Mouse (Mus musculus) embryo, embryonic 11.5 days (tissue): ENCODE results near the gene Sptb.

ENCODE experiments used
- DNase-seq: peaks from one replicate; pipeline ENCODE4 v3.0.0-alpha.2; 2012; ENCODE audit warnings: low read depth, low spot score

The Sptb gene

GRCm38 (mm10) chr12:76608241-76608640 lies 102.1 kb downstream of the Sptb start:
- DNase-seq: no peak

GRCm38 (mm10) chr12:76605837-76606236 lies 104.5 kb downstream of the Sptb start:
- no peak for DNase-seq

DNA sequence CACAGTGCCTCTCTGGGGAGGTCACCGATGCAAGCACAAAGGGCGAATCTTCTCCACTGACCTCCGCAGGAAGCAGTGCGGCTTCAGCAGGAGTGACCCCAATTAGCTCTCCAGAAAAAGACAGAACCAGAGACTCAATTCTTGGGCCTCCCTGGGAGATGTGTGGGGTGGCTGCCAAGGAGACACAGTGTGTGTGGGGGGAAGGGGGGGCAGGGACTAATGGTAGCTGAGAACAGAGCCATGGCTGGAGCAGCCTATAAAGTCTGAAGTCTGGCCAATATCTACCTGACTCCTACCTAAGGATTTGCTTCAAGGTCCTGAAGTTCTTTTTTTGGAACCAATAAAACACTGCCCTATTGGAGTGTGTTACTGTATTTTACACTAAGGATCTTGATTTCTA lies 105.8 kb downstream of the Sptb start:
- DNase-seq: no peak

- no peak for DNase-seq
These were observed 106.6 kb downstream of the Sptb start for GRCm38 (mm10) chr12:76603779-76604178.

DNA sequence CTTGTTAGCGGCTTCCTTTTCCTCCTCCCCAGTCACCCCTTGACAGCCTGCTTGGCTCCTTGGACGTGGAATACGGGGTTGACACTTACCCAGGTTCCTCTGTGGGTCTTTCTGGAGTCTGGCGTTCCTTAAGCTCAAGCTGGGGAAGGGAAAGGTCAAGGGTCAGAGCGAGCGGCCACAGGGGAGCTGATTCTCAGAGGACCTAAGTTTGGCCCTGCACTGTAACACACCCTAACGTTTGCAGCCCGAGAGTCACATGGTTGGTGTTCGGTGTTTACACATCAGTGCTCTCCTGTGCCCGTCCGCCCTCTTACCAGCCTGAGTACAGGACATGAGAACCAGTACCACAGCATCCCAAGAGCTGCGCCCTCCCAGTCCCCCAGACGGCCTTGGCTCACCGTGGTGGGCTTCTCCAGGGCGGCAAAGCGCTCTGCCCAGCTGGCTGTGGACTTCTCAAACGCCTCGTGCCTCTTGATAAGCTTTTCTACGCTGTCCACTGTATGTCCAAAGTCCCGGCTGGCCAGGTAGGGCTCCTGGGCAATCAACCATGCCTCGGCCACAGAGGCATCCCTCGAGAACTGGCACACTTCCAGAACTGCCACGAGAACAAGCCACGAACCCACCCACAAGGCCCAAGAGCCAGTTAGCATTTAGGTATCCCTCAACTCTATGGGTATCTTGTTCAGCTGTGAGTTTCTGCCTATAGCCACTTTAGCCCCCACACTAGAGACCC lies 112.0 kb downstream of the Sptb start:
- no peak for DNase-seq

GRCm38 (mm10) chr12:76597577-76598100 lies 112.7 kb downstream of the Sptb start:
- DNase-seq: no peak

DNA sequence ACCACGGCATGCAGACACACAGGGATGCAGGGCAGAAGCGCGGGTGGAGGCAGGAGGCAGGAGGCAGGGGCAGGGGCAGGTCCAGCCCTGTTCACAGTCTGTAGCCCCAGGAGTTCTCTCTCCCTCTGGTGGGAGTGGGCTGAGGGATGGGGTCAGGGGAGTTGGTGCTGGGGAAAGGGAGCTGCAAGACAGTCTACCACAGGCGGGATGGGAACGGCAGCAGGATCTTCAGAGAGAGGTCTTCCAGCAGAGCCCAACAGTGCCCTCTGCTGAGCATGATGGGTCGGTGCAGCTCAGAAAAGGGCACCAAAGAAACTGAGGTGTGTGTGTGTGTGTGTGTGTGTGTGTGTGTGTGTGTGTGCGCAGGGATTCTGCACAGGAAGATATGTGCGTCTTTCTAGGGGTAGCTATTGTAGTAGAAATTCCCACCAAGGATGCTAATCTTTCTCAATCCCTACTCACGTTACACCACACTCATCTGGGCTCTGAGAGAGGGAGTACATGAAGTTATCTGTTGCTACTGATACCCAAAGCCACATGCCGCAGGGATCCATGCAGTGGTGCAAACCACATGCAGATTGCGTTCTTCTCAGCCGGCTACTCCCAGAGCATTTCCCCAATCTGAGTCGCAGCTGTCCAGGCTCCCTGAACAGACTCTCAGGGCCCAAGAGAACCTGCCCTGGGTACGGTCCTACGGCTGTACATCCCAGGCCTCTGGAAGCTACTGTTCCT lies 113.9 kb downstream of the Sptb start:
- peak; percentile 56 for DNase-seq

GRCm38 (mm10) chr12:76595830-76596229 lies 114.5 kb downstream of the Sptb start:
- DNase-seq: no peak

DNA sequence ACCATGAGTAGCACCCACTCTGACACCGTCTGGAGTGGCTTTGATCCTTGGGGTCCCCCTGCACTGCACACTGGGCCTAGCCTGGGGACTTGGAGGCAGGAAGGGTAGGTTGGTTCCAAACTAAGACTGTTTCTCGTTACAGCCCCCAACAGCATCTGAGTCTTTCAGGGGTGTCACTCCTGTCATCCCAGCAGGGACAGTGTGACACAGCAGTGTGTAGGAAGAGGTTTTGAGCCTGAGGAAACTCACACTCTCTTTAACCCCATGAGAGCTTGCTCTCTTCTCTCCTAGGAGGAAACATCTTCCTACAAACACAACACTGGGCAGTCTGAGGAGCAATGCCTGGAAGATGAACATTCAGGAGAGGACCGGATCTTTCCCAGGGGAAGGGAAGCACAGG lies 115.8 kb downstream of the Sptb start:
- no peak for DNase-seq

DNA sequence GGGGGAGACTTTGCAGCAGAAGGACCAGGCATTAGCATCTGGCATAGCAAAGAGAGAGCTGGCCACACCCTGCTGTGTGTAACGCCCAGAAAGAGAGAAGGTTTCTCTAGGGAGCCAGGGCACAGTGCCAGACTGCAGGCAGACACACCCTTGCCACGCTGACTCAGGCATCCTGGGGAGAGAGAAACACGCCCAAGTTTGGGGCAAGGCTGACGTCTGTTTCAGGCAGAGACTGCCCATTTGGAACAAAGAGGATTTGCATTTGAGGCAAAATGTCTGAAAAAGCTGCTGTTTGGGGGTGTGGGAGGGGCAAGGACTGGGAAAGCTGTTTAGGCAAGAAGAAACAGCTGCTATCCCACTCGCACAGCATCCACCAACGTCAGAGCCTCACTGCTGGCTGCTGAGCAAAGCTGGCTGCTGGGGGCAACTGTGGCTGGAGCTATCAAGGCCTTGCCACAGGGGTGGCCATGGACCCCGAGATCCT lies 116.5 kb downstream of the Sptb start:
- DNase-seq: no peak

DNA sequence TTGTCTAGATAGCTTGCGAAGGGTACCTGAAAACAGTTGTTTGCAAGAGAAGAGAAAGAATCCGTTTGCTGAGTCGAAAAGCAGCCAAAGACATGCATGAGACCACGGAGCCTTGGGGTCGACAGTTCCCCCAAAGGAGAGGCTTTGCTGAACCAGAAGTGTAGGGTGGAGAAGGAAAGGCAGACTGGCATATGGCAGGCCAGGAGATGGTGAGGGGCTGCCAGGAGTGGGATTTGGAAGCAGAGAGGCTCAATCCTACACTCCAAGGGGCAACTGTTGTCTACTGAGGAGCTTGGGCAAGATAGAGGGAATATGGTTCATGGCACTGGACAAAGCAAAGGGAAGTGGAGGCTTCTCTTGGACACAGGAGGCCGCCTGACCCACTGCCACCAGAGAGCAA lies 117.1 kb downstream of the Sptb start:
- DNase-seq: no peak

- DNase-seq: peak; percentile 57
These were observed 118.1 kb downstream of the Sptb start for GRCm38 (mm10) chr12:76592213-76592612.

GRCm38 (mm10) chr12:76591037-76591436 lies 119.3 kb downstream of the Sptb start:
- no peak for DNase-seq

DNA sequence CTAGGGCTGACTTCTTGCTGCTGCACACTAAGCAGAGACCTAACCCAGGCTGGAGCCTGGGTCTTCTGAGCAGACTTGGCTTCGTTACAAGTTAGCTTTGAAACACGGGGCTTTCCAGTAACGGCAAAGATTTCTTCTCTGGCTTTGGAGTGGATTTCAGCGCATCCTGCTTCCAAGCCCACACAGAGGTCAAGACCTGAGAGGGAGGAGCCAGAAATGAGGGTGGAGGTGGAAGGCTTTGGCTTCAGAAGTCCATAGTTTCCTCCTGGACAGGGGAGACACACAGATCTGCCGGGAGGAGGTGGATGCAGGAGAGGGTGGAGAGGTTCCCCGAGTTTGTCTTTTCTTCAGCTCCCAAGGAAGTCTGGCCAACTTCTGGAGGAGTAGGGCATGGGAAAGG lies 120.8 kb downstream of the Sptb start:
- no peak for DNase-seq

DNA sequence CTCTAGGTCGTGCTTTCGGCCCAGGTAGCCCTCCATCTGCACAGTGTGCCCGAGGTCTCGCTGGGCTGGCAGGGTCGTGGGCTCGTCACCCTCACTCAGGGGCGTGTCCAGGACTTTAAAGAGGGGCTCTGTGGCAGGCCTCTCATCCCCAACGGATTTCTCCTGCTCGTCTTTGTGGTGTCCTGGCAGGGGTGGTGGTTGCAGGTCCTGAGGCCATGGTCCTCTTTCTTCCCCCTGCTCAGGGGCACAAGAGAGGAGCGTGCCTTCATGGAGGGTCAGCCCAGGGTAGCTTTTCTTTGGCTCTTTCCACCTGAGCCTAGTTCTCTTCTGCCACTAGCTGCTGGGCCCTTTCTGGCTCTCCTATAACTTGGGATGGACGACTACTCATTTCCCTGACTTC lies 123.0 kb downstream of the Sptb start:
- no peak for DNase-seq

DNA sequence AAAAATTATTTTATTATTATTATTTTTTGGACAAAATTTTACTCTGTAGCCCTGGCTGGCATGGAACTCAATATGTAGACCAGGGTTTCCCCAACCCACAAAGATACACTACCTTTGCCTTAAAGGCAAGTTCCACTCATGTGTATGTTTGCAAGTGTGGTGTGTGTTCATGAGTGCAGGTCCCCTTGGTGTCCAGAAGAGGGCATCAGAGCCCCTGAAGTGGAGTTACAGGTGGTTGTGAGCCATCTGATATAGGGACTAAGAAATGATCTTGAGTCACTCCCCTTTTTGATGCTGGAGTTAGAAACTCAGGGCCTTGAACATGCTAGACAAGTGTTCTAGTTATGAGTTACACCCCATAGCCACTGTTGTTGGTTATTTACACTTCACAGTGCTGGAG lies 125.3 kb downstream of the Sptb start:
- DNase-seq: no peak

- no peak for DNase-seq
These were observed 126.9 kb downstream of the Sptb start for GRCm38 (mm10) chr12:76583454-76583853.

DNA sequence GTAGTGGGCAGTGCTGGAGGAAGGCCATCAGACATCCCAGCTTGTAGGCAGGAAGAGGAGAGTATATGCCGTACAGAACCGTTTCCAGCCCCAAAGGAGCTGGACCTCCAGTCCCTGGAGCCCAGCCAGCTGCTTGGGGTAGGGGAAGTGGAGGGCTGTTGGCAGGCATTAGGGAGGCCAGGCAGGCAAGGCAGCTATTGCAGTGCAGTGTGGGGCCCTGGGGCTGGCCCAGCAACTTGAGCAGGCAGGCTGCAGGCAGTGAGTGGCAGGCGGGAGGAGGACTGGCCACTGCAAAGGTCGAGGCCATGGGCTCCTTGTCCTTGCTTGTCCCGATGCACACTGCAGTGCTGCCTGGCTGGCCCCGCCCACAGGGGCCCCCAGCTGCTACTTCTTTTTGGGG lies 127.5 kb downstream of the Sptb start:
- DNase-seq: no peak

GRCm38 (mm10) chr12:76582139-76582538 lies 128.2 kb downstream of the Sptb start:
- no peak for DNase-seq

GRCm38 (mm10) chr12:76579806-76580205 lies 130.5 kb downstream of the Sptb start:
- DNase-seq: no peak

- DNase-seq: no peak
These were observed 131.9 kb downstream of the Sptb start for GRCm38 (mm10) chr12:76578465-76578864.

- no peak for DNase-seq
These were observed 132.5 kb downstream of the Sptb start for GRCm38 (mm10) chr12:76577858-76578257.

DNA sequence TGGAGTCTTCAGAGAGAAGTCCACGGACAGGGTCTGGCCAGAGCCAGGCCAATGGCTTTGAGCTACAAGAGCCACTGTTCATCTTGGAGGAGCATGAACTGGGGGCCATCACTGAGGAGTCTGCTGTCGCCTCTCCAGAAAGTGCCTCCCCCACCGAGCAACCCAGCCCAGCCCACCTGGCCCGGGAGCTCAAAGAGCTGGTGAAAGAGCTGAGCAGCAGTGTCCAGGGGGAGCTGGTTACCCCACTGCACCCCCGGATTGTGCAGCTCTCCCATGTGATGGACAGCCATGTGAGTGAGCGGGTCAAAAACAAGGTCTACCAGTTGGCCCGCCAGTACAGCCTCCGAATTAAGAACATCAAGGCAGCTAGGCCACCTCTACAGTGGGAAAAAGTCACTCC lies 133.5 kb downstream of the Sptb start:
- no peak for DNase-seq
